In the genomic region with DNA sequence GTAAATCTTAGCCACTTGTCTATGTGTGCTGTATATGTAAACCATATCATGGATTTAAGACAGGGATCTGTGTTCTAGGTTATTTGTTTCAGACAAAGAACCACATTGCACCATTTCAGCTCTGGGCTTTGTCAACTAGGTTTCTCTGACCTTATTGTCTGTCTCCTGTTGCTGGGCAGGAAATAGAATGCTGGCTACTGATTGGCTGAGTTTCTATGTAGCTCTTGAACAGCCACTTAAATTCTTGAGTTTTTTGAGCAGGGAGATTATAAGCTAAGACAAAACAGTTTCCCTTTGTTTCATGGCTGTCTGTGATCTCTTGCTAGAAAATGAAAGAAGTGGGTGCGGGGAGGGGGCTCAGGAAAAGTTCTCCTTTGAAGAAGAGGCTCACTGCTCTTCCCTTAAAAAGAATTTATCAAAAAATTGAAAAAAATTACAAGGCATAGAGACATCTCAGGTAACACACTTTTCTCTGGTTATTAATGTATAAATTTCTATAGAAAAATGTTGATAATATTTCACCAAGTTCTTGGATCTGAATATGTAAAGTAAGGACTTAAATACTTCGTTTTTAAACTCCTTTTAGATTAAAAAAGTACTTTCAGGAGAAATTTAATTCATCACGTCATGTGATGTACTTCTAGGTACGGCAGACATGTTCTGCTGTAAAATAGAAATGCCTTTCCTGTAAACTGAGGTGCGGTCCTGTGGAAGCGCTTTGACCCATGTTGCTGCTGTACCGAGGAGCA, we compare ENCODE assay signal across 8 mouse cellular contexts. TPM values are rescaled to one million over a fixed set of nuclear protein-coding genes. Genes with fewer than 3 reads are reported as not detected.
DNase-seq lines count a peak whose midpoint lies in the region; ATAC-seq and TF ChIP-seq lines count a peak whose summit lies in the region.

No protein-coding gene starts in this region.

- ATAC-seq in embryonic facial prominence, embryonic 14.5 days (ENCODE audit: low read depth): no peak
- no peak for ATAC-seq in hindbrain, postnatal 0 days

- H3K9me3 ChIP-seq in MEL (replicated peaks; ENCODE audit: insufficient read depth, low read length): no peaks in the 10 kb centered on the region
- H3K9me3 ChIP-seq in embryonic facial prominence, embryonic 14.5 days (ENCODE audit: control insufficient read depth, low read length): no peaks in the 10 kb centered on the region
- H3K9me3 ChIP-seq in hindbrain, postnatal 0 days (ENCODE audit: low read length): no peaks in the 10 kb centered on the region

- DNase-seq in gastrocnemius, adult 2 months: no peak
- DNase-seq in gastrocnemius, postnatal 4 days (ENCODE audit: low spot score in 2 of 2): no peak
- DNase-seq in MEL (ENCODE audit: low read depth, low spot score): peak; percentile 95
- DNase-seq in embryonic facial prominence, embryonic 14.5 days (ENCODE audit: low spot score): peak; percentile 74
- DNase-seq in hindbrain, postnatal 0 days (ENCODE audit: low spot score): peak; percentile 68
- DNase-seq in lung, postnatal 36 days: peak; percentile 84
- DNase-seq in testis, postnatal 14 days (ENCODE audit: low spot score): peak; percentile 40
- DNase-seq in cerebellum, postnatal 4 days (ENCODE audit: low spot score in 2 of 2): no peak

- WGBS in embryonic facial prominence, embryonic 14.5 days: 84% methylated on average over 7 of the region's 7 CpGs
- WGBS in hindbrain, postnatal 0 days: 83% methylated on average over 7 of the region's 7 CpGs

- H3K4me1 ChIP-seq in MEL (ENCODE audit: control insufficient read depth in 1 of 2, insufficient read depth in 2 of 2, low read length in 2 of 2): peaks cover 13% of the 10 kb centered on the region in 2 experiments
- peaks cover 12% of the 10 kb centered on the region for H3K4me1 ChIP-seq in embryonic facial prominence, embryonic 14.5 days (ENCODE audit: control insufficient read depth, insufficient read depth, low read length)
- peaks cover 5% of the 10 kb centered on the region; the same call in 1 of the 2 replicates for H3K4me1 ChIP-seq in hindbrain, postnatal 0 days (ENCODE audit: insufficient read depth, low read length)

- peak overlapping the region; percentile 74 for H3K27ac ChIP-seq in gastrocnemius, adult 2 months
- H3K27ac ChIP-seq in MEL (ENCODE audit: control insufficient read depth, low read depth, low read length): peak overlapping the region; percentile 95
- peak overlapping the region; percentile 4 for H3K27ac ChIP-seq in embryonic facial prominence, embryonic 14.5 days (replicated peaks; ENCODE audit: low read depth, low read length)
- H3K27ac ChIP-seq in hindbrain, postnatal 0 days: peak overlapping the region; percentile 62; the same call in 1 of the 2 replicates

- TF ChIP-seq RAD21 in MEL (IDR thresholded peaks at IDR 0.05; ENCODE audit: low read depth, low read length): no peak

- H3K79me2 ChIP-seq in MEL (ENCODE audit: control insufficient read depth, insufficient read depth, low read length, poor library complexity): peaks cover 27% of the 10 kb centered on the region

- no peak for TF ChIP-seq EP300 in MEL (IDR thresholded peaks at IDR 0.05; ENCODE audit: low read depth in 1 of 2, low read length in 2 of 2)

- intact Hi-C loops in gastrocnemius, adult 2 months (cut with DNase I): loop anchor here (1.0 to 2.0 kb wide), 3 partner anchors 30 to 133 kb away; no protein-coding TSS in a partner anchor

- peak overlapping the region; percentile 8; the same call in 1 of the 2 replicates for H3K4me3 ChIP-seq in gastrocnemius, adult 2 months
- H3K4me3 ChIP-seq in MEL (ENCODE audit: control insufficient read depth in 1 of 2, insufficient read depth in 1 of 2, low read depth in 2 of 2, low read length in 2 of 2): peak overlapping the region; percentile 61 to 62
- no peak overlapping the region for H3K4me3 ChIP-seq in embryonic facial prominence, embryonic 14.5 days (ENCODE audit: low read depth, low read length)
- H3K4me3 ChIP-seq in hindbrain, postnatal 0 days (ENCODE audit: low read length): no peak overlapping the region

- no peak overlapping the region for H3K4me2 ChIP-seq in embryonic facial prominence, embryonic 14.5 days (ENCODE audit: low read depth, low read length)
- 0 out of 2 replicates have a peak overlapping the region, but pooled peaks have one; percentile 3 for H3K4me2 ChIP-seq in hindbrain, postnatal 0 days (ENCODE audit: low read depth, low read length)

- no peak for TF ChIP-seq CTCF in gastrocnemius, adult 2 months (IDR thresholded peaks at IDR 0.05)
- TF ChIP-seq CTCF in MEL (IDR thresholded peaks at IDR 0.05 in 2 of 3, conservative IDR thresholded peaks at IDR 0.05 in 1 of 3; ENCODE audit: control insufficient read depth in 1 of 3, insufficient read depth in 1 of 3, low read depth in 2 of 3, low read length in 3 of 3, poor library complexity in 1 of 3, severe bottlenecking in 1 of 3): no peak
- no peak for TF ChIP-seq CTCF in hindbrain, postnatal 0 days (IDR thresholded peaks at IDR 0.05; ENCODE audit: low read depth)

- no peaks in the 10 kb centered on the region for H3K27me3 ChIP-seq in MEL (ENCODE audit: control insufficient read depth in 1 of 2, insufficient read depth in 2 of 2, low read length in 2 of 2)
- no peaks in the 10 kb centered on the region for H3K27me3 ChIP-seq in embryonic facial prominence, embryonic 14.5 days (replicated peaks; ENCODE audit: control insufficient read depth, insufficient read depth, low read length)
- H3K27me3 ChIP-seq in hindbrain, postnatal 0 days (ENCODE audit: insufficient read depth, low read length): no peaks in the 10 kb centered on the region

- peak in 1 of 2 experiments; percentile 53; a peak in 1 of 4 replicates for TF ChIP-seq POLR2A in MEL (IDR thresholded peaks at IDR 0.05; ENCODE audit: control insufficient read depth in 1 of 2, insufficient read depth in 1 of 2, low read depth in 1 of 2, low read length in 2 of 2, poor library complexity in 1 of 2)

- peak overlapping the region; percentile 75 for H3K9ac ChIP-seq in MEL (ENCODE audit: control insufficient read depth, low read depth, low read length, poor library complexity, severe bottlenecking)
- H3K9ac ChIP-seq in embryonic facial prominence, embryonic 14.5 days (ENCODE audit: low read depth, low read length): no peak overlapping the region
- no peak overlapping the region for H3K9ac ChIP-seq in hindbrain, postnatal 0 days (replicated peaks; ENCODE audit: low read length)

- H3K36me3 ChIP-seq in MEL (ENCODE audit: control insufficient read depth in 1 of 2, insufficient read depth in 2 of 2, low read length in 2 of 2): peaks cover 0 to 23% of the 10 kb centered on the region in 2 experiments; a peak in 2 of 4 replicates
- H3K36me3 ChIP-seq in embryonic facial prominence, embryonic 14.5 days (ENCODE audit: control insufficient read depth, insufficient read depth, low read length): peaks cover 22% of the 10 kb centered on the region
- H3K36me3 ChIP-seq in hindbrain, postnatal 0 days (ENCODE audit: insufficient read depth, low read length): 0 out of 2 replicates have a peak, but pooled peaks cover 3% of the 10 kb centered on the region

TF ChIP-seq in MEL, 35 proteins besides CTCF, POLR2A, EP300 and RAD21 (continues in another document):
- TF ChIP-seq ETS1 (IDR thresholded peaks at IDR 0.05; ENCODE audit: low read depth, low read length) (no peak), POLR2AphosphoS2 (IDR thresholded peaks at IDR 0.05; ENCODE audit: low read length) (peak; percentile 62; the same call in 1 of the 2 replicates), SIN3A (IDR thresholded peaks at IDR 0.05; ENCODE audit: low read length) (no peak), GATA1 (IDR thresholded peaks at IDR 0.05; ENCODE audit: low read depth, low read length) (peak; percentile 55; the same call in 1 of the 2 replicates), CHD1 (IDR thresholded peaks at IDR 0.05; ENCODE audit: low read depth, low read length) (peak; percentile 81), MEF2A (IDR thresholded peaks at IDR 0.05; ENCODE audit: extremely low read depth, insufficient replicate concordance, low read depth, low read length, poor library complexity, severe bottlenecking) (no peak), USF1 (IDR thresholded peaks at IDR 0.05; ENCODE audit: low read depth, low read length) (peak; percentile 63), BHLHE40 (IDR thresholded peaks at IDR 0.05; ENCODE audit: borderline replicate concordance, low read depth, low read length) (no peak), UBTF (IDR thresholded peaks at IDR 0.05; ENCODE audit: borderline replicate concordance, insufficient read depth, low read depth, low read length) (no peak), MYC (IDR thresholded peaks at IDR 0.05; ENCODE audit: low read depth, low read length) (no peak), ZKSCAN1 (IDR thresholded peaks at IDR 0.05; ENCODE audit: low read depth, low read length) (no peak), JUND (IDR thresholded peaks at IDR 0.05; ENCODE audit: low read depth, low read length) (no peak), MAZ (IDR thresholded peaks at IDR 0.05; ENCODE audit: low read depth, low read length) (no peak), E2F4 (IDR thresholded peaks at IDR 0.05; ENCODE audit: borderline replicate concordance, low read depth, low read length) (no peak), SMC3 (IDR thresholded peaks at IDR 0.05; ENCODE audit: low read depth, low read length) (no peak), POLR2AphosphoS5 (IDR thresholded peaks at IDR 0.05; ENCODE audit: borderline replicate concordance, low read depth, low read length) (no peak), TCF12 (IDR thresholded peaks at IDR 0.05; ENCODE audit: low read depth, low read length) (0 out of 2 replicates have a peak, but pooled peaks have one; percentile 16), CHD2 (IDR thresholded peaks at IDR 0.05; ENCODE audit: low read length) (no peak), MAX (IDR thresholded peaks at IDR 0.05; ENCODE audit: low read length) (no peak), MAFK (IDR thresholded peaks at IDR 0.05; ENCODE audit: borderline replicate concordance, low read depth, low read length) (no peak), RCOR1 (IDR thresholded peaks at IDR 0.05; ENCODE audit: low read depth, low read length) (no peak), MYB (IDR thresholded peaks at IDR 0.05; ENCODE audit: low read depth, low read length) (no peak), USF2 (IDR thresholded peaks at IDR 0.05; ENCODE audit: borderline replicate concordance in 1 of 2, insufficient read depth in 1 of 2, low read depth in 1 of 2, low read length in 2 of 2) (no peak)

RNA-seq across cellular contexts. Expression of gene Atf7ip, which starts 49.0 kb away (rescaled TPM):
- 10 to 100 TPM; 43.4 to 46.9 TPM for total RNA-seq in gastrocnemius, adult 2 months (2021)
- total RNA-seq in gastrocnemius, postnatal 4 days (2021): 100 to 1,000 TPM in 1 of 2 experiments, 10 to 100 TPM in 1; 85.1 to 102 TPM
- total RNA-seq in MEL (2012; rRNA removed): 7.3 and 10.7 TPM in 2 replicates
- polyA plus RNA-seq in MEL (2012; ENCODE audit: insufficient read depth in 1 of 2, insufficient read length in 2 of 2, low read depth in 1 of 2, low replicate concordance in 2 of 2, missing spikeins in 1 of 2): 10 to 100 TPM; 24.6 to 56.1 TPM
- 33.5 and 33.9 TPM in 2 replicates for polyA plus RNA-seq in embryonic facial prominence, embryonic 14.5 days (2014; fragmentation: Nextera tagmentation; extraction: Ambion mirVana)
- total RNA-seq in hindbrain, postnatal 0 days (2014; rRNA removed): 39.4 and 42.8 TPM in 2 replicates
- polyA plus RNA-seq in hindbrain, postnatal 0 days (2015; fragmentation: Nextera tagmentation; extraction: Ambion mirVana): 22.9 and 25.6 TPM in 2 replicates

Comparison
In these comparisons a context has a peak if more than half of its experiments do, and no peak if none do; other contexts are left out.
1. DNase-seq: peak in MEL (single experiment), embryonic facial prominence, embryonic 14.5 days (single experiment), hindbrain, postnatal 0 days (single experiment), lung, postnatal 36 days (single experiment) and testis, postnatal 14 days (single experiment); none in gastrocnemius, adult 2 months (single experiment), gastrocnemius, postnatal 4 days (0 of 2) and cerebellum, postnatal 4 days (0 of 2).
2. H3K27ac ChIP-seq: peak in every context shown above with its lines; median percentile 95 in MEL; 74 in gastrocnemius, adult 2 months; 62 in hindbrain, postnatal 0 days; 4 in embryonic facial prominence, embryonic 14.5 days.
3. H3K4me3 ChIP-seq: peak in gastrocnemius, adult 2 months (single experiment) and MEL (2 of 2); none in embryonic facial prominence, embryonic 14.5 days (single experiment) and hindbrain, postnatal 0 days (single experiment).